Mouse (Mus musculus): ENCODE measurements around the gene Magix.

Gene Magix

DNA sequence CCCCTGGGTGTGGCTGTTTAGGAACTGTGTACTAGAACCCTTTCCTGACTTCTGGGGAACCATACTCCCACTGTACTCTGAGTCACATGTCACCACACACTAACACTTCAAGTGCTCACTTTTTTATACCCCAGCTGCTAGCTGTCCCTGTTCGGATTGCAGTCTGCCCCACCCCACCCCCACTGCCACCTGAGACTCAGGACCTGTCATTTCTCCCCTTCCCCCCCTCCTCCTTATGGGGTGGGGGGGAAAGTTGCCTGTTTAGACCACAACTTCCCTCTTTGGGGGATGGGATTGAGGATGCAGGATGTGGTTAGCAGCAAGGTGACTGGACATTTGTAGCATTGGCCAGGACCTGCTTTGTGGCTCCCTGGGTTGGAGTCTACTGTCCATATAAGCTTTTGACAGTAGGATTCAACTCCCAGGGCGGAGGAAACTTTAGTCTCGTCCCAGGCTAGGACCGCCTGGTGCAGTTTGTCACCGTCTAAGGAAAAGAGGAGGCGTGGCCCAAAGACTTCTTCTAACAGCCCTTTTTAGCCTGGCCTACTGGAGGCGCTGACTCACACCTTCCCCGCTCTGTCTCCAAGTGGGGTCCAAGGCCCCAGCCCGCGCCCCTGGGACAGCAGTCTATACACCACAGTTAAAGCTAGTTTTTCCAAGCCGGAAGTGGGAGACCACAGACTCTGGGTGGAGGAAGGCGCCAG, 7.3 kb downstream of the Magix start:
- peak; percentile 46 for DNase-seq (ENCODE audit: low read depth)

DNA sequence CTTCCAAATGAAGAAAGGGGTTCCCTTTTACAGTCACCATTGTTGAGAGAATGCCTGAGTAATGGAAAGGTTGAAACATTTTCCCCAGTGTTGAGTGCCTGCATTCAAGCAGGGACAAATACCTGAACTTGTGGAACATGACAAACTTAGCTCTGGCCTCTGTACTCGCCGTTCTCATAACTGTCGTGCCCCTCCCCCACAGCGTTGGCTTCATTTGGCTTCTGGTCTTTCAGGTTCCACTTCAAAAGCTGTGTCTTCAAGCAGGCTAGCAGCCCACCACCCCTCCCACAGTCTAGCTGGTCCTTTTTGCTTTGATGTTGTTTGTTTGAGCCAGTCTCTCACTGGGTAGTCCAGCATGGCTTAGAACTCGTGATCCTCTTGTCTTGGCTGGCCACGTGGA, 8.3 kb downstream of the Magix start:
- DNase-seq (ENCODE audit: low read depth): no peak

DNA sequence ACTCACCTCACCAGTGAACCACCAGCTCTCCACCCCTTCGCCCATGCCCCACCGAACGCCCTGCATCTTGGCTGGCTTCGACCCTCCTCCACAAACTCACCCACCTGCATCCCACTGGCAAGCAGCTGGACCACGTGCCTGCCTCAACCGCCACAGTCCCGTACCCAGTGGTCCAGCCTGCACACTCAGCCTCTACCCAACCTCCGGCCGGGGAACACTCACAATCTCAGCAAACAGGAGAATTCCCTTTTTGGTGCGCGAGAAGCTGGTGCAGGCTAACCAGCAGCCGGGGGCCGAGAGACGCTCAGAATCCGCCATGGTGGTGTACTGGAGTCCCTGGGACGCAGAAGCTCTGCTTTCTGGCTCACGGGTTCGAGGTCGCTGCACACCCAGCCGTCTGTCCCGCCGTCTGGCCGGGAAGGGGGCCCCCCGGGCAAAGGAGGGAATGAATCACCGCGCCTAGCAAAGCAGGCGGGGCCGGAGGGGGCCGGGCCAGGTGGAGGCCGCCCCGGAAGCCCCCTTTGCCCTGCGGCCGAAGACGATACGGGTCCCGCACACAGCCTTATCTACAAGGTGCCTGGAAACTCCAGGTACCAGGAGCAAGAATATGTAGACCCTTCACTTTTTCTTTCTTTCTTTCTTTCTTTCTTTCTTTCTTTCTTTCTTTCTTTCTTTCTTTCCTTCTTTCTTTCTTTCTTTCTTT, 10.0 kb downstream of the Magix start, which contains the start of gene Plp2:
Gene Plp2, minus strand, starts transcription at position 470 of the 703 bp plus-strand sequence.
- peak; percentile 26 for DNase-seq (ENCODE audit: low read depth)

DNA sequence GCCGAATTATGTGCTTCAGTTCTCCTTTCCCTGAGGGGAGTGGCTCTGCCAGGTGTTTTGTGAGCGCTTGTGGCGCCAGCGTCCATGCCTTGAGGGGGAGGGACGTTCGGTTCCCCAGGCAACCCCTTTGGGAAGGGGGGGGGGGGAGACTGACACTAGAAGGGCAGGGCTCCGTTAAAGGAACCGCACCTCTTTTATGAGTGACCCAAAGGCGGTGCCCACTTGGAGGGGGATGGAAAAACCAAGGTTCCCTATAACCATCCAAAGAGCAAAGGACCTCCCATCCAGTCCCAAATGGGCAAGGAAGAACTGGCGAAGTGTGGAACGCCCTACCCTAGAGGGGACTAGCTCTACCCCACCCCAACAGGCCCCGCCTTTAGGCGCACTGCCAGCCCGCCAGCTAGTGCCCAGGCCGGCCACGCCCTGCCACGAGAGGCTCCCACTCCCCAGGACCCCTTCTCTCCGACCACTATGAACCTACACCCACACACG, 10.6 kb downstream of the Magix start:
- peak; percentile 57 for DNase-seq (ENCODE audit: low read depth)

DNA sequence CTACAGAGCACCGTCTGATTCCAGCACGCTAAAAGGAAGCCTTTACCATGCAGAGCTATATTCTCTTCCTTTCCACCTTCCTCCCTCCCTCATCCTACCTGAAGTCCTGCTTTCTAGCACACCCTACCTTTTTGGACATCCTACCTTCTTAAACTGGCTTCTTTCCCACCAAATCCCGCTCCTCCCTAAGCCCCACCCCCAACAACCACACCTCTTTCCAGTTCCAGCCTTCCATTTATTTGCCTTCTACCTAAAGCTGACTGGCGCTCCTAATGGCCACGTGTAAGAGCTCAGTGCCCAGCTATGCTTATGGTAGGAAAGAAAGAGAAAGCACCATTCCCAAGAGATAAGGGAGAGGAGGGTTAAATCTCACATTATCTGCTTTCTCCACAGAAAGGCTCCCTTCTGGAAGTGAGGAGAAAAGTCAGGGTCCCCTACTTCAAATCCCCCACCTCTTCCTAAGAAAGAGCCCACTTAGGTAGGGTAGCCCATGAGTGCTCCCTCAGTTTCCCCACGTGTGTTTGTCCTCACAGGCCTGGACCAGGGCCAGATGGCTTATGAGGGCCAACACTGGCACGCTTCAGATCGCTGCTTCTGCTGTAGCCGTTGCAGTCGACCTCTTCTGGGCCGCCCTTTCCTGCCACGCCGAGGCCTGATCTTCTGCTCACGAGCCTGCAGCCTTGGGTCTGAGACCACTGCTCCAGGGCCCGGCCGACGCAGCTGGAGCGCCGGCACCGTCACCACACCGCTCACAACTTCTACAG, 15.1 kb downstream of the Magix start:
- no peak for DNase-seq (ENCODE audit: low read depth)

DNA sequence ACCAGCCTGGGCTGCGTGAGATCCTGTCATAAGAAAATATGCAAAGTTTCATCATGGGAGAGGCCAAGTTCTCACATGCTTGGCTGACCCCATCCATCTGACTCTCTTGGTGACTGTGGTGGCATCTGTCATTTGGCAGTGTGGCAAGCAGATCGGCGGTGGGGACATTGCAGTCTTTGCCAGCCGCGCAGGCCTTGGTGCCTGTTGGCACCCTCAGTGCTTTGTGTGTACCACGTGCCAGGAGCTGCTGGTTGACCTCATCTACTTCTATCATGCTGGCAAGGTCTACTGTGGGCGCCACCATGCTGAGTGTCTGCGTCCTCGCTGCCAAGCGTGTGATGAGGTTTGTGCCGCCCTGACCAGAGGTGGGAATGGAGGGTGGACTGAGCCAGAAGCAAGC, 16.3 kb downstream of the Magix start:
- DNase-seq (ENCODE audit: low read depth): no peak

DNA sequence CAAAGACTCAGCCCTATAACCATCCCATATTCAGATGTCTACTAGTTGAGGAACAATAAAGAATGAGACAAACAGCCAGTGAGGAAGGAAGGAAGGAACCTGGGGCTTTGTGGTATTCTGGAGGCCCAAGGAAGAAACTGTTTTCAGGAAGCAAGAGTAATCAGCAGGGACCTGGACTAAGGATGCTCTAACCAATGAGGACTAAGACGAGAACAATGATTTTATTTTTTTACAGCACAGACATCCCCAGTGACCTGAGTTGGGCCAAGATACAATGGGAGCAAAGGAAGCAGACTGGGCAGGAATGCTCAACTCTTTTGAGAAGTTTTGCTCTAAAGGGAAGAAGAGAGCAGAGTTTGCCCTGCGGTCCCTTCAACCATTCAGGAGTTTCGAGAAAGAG, 18.1 kb downstream of the Magix start:
- DNase-seq (ENCODE audit: low read depth): no peak

DNA sequence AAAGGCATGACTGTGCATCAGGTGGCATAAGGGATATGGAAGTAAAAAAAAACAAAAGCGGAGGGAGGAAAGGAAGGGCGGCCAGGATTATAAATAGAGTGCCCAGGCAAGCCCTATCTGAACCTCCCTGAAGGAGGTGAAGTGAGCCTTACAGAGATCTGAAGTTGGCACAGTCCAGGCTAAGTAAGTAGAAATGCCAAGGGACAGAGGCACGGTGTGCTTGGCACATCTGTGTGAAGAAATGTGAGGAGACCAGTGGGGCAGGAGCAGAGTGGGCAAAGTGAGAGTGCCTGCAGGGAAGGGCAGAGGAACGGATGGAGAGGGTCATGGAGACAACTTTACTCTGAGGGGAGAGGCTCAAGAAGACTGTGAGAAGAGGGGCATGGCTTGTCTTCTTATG, 20.0 kb downstream of the Magix start:
- no peak for DNase-seq (ENCODE audit: low read depth)

DNA sequence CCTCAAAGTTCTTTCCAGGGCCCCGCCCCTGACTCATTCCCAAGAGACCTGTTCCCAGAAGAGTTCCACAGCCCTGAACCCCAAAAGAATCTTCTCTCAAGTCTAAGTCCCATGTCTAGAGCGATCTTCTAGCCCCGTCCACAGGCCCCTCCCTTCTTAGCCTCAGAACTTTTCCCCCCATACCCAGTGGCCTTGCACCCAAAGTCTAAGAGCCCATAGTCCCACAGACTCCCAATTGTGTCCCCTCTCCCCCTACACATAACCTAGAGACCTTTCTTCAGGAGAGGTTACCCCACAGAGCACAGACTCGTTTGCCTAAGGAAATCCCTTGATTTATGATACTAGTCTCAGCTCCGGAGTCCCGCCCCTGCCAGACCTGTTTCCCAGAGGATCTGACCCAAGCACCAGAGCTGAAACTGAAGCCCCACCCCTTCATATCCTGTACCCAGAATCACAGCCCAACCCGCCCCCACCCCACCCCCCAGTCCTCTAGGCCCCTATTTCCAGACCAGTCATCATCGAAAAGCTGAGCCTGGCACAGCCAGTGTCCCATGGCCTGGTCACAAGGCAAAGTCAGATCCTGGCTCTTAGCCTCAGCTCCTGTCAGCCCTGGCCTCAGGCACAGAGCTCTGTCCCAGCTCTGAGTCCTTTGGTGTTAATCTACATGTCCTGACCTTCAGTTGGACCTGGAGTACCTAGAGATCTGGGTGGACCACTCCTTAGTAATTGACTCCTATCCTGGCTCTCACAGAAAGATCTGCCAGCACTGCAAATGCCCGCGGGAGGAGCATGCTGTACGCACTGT, 22.1 kb downstream of the Magix start:
- no peak for DNase-seq (ENCODE audit: low read depth)

DNA sequence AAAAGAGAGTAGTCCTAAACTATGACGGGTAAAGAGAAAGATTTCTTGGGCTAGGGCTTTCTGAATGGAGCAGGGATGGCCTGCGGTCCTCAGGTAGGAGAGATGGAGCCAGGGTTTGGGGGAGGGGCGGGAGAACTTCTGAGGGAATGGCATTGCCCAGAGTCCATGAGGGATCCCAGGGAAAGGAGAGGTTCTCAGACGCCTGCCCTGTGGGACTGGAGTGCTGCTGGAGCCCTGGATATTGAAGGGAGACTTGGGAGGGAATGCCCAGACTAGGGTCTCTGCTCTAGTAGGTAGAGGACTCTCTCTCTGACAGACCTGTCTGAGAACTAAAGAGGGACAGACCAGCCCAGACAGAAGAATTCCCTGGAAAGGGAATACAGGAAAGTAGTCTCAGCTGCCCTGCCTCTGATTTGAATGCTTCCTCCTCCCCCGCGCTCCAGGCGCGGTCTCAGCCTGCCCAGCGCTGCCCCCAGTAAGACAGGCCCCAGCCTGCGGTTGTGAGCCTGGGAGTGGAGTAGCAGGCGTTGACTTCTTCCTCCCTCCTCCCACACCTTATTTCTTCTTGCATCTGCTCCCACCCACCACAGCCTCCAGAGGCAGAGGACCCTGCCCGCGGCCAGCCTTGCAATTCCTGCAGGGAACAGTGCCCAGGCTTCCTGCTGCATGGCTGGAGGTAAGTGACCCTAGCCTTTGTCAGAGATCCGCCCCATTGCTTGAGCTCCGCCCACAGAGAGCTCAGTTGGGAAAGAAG, 22.8 kb downstream of the Magix start:
- no peak for DNase-seq (ENCODE audit: low read depth)

DNA sequence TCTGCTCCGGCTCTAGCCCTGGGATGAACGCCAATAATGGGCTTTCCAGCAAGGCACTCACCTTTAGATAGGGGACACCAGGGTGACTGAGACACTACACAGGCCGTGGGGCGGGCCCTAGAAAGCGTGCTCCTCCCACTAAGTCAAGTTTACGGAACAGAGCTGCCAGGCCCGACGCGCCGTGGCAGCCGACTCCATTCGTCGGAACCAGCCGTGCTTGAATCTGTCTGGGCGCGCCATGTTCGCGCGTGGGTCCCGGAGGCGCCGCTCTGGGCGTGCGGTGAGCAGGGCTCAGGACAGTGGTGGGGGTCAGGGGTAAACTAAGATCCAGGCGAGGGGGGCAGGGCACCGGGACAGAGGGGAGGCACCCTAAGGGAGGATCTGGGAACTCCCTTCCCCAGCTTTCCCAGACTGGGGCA, 23.8 kb downstream of the Magix start, which contains the start of gene Prickle3:
Gene Prickle3, plus strand, starts transcription at position 40 of the 419 bp plus-strand sequence.
- peak; percentile 76 for DNase-seq (ENCODE audit: low read depth)

DNA sequence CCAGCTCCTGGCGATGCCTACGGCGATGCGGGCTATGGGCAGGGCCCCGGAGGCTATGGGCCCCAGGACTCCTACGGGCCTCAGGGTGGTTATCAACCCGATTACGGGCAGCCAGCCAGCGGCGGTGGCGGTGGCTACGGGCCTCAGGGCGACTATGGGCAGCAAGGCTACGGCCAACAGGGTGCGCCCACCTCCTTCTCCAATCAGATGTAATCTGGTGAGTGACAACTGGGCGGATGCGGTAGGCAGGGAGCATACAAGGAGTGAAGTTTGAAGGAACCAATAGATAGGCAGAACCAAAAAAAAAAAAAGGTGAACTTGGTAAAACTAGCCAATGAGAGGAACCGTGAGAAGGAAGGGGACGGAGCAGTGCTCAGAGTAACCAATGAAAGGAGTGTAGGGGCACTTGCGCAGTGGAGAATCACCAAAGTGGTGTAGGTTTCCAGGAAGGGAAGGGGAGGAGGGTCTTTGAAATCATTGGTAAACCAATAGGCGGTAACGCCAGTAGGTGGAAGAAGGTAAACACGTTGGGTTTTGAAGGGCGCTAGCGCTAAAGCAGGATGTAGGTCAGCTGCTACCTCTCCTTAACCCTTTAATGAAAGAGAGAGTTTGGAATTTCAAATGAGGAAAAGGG, 32.3 kb downstream of the Magix start:
- peak; percentile 92 for DNase-seq (ENCODE audit: low read depth)

DNA sequence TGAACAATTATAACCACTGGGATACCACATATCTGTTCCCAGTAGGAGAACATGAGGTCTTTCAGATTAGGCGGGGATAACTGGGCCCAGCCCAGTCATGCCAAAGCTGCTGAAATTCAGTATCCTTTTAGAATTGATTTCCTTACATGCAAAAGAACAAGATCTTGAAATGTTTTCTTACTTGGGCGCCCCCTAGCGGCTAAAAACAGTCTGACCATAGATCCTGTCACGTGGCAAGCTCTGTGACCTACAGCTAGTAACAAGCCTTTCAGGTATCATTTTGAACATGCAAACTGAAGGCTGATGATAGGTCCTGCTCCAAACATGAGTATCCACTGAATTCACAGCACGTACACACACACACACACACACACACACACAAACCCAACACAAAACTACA, 35.7 kb downstream of the Magix start:
- DNase-seq (ENCODE audit: low read depth): peak; percentile 92

DNA sequence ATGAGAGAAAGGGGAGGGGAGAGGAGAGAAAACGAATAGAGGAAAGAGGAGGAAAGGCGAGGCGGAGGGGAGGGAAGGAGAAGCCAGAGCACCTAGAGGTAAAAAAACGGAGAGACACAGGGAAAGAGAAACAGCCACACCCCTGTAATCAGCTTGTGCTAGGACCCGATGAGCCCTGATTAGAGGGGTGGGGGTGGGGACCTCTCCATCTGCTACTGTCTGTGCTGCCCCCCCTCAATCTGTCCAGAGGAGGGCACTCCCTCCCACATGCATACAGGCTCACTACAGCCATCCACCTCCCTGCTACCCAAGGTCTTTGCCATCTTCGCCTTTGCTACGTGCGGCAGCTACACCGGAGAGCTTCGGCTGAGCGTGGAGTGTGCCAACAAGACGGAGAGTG, 40.3 kb downstream of the Magix start:
- DNase-seq (ENCODE audit: low read depth): no peak

DNA sequence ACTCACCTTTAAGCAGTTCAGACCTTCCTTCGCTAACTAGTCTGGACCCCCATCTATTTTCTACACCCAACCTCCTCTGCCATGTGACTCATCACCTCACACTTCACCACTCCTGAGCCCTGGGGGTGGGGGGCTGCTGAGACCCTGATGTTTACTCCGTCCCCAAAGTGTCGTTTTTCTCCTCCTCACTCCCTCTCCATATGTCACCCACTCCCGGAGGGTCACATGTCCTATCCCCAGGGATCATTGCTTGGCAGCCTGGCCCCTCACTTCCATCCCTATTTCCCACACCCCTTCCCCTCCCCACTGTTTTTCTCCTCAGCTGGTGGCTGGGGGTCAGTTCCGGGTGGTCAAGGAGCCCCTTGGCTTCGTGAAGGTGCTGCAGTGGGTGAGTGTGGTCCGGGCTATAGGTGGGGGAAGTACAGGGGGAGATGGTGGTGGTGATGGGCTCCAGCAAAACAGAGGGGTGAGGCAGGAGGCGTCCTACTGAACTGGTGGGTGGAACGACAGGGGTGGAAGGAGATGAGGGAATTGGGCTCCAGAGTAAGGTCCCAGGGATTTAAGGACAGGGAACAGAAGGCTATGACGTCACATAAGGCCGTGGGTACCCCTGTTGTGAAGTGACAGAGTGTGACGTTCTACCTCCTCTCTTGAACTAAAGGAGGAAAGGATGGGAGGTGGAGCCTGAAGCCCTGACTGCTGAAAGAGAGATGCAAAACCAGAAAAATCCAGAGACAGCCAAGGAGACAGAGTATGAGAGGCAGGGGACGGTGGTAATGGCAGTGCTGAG, 41.3 kb downstream of the Magix start:
- DNase-seq (ENCODE audit: low read depth): no peak

DNA sequence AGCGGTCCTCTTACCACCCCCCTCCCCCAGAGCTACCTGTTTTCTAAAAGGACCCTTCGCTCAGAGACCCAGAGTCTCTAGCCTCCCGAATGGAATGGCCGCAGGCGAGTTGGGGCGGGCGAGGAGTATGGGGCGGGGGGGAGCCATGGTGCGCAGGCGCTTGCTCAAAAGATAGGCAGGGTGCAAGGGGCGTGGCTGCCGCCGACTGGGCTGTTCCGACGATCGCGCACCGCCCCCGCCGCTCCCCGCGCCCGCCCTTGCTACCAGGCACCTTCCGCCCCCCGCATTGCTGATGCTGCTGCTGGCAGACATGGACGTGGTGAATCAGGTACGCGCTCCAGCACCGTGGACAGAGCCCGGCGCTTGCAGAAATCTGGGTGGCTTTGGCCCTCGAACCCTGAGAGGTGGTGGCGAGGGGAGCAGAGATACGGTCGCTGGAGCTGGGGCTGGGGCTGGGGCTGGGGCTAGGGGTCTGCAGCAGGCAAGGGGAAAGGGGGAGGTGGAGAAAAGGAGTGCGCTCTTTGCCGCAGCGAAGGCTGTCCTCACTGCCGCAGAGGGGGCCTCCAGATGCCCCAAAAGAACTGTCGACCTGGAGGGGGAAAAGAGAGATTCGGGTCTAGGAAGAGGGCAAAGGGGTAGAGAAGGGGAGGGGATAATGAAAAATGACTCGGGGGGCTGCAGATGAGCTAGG, 42.5 kb downstream of the Magix start, which contains the start of gene Syp:
Gene Syp, plus strand, starts transcription at position 71 of the 691 bp plus-strand sequence.
- DNase-seq (ENCODE audit: low read depth): peak; percentile 77

DNA sequence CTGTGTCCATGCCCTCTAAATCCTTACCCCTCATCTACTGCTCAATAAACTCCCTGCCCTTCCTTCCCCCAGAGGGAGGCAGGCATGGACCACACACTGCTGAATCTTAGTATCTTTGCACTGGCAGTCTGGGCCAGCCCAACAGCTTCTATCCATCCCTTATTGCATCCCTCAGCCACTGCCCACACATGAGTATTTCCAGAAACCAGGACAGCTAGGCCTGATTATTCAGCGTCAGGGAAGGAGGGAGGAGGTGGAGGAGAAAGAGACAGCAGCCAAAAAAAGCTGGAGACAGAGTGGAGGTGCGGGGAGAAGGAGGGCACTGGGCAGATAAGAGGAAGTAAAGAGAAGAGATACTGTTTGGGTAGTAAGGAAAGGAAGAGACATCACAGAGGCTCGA, 46.0 kb downstream of the Magix start:
- no peak for DNase-seq (ENCODE audit: low read depth)

DNA sequence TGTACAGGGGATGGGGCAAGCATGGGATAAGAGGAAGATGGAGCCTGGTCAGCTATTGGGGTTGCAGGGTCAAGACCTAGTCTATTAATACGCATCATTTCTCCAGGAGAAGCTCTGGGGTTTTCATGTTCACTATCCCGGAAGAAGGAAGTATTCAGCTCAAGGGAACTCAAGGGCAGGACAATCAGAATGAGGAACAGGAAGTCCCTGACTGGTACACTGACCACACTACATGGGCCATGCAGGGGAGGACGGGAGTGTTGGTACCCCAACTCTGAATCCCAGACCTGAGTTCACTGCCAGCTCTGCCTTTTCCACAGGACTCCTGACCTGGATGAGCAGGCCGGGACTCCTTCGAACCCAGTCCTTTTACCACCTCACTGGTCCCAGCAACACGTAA, 48.5 kb downstream of the Magix start:
- DNase-seq (ENCODE audit: low read depth): no peak
